Mouse (Mus musculus) spleen, postnatal 4 days (tissue): Measurements from ENCODE around the gene Gm20721.
A peak's percentile ranks its signal among the peaks of the same experiment; 100 is the strongest.
"Not testable (repeated sequence)": the region's sequence is repeated elsewhere in the genome, so short reads cannot be mapped to it uniquely, and the experiment has no call there.

Source experiments
- DNase-seq, 2 experiments: peaks; one replicate each; pipeline ENCODE4 v3.0.0; 2022; ENCODE audit warnings: low spot score in 2 of 2

Gene Gm20721

GRCm38 (mm10) chr2:174346612-174346998 is at the start of gene Gm20721:
Gm20721 (minus strand) TSS chr2:174346712.
- DNase-seq: no peak

- no peak for DNase-seq
Observed at GRCm38 (mm10) chr2:174393383-174393782, 46.9 kb upstream of the Gm20721 start.

GRCm38 (mm10) chr2:174392554-174392953 is 46.0 kb upstream of the Gm20721 start:
- no peak for DNase-seq

GRCm38 (mm10) chr2:174391936-174392335 is 45.4 kb upstream of the Gm20721 start:
- DNase-seq: no peak

- no peak for DNase-seq
Observed at GRCm38 (mm10) chr2:174381021-174381420, 34.5 kb upstream of the Gm20721 start.

GRCm38 (mm10) chr2:174366571-174366970 is 20.1 kb upstream of the Gm20721 start:
- DNase-seq: no peak

- DNase-seq: peak in 1 of 2 experiments; percentile 44
Observed at GRCm38 (mm10) chr2:174359656-174360055, 13.1 kb upstream of the Gm20721 start.

GRCm38 (mm10) chr2:174358516-174358915 is 12.0 kb upstream of the Gm20721 start:
- peak in 1 of 2 experiments; percentile 40 for DNase-seq

GRCm38 (mm10) chr2:174346999-174347668 is 622 bp upstream of the Gm20721 start:
- not testable (repeated sequence) for DNase-seq

- DNase-seq: no peak
Observed at GRCm38 (mm10) chr2:174344996-174345395, 1.5 kb downstream of the Gm20721 start.

GRCm38 (mm10) chr2:174344003-174344655 is 2.4 kb downstream of the Gm20721 start:
- peak in 1 of 2 experiments; percentile 60 for DNase-seq

- DNase-seq: no peak
Observed at GRCm38 (mm10) chr2:174343566-174343965, 2.9 kb downstream of the Gm20721 start.

GRCm38 (mm10) chr2:174342793-174343400 is 3.6 kb downstream of the Gm20721 start:
- peak in 1 of 2 experiments; percentile 53 for DNase-seq

- DNase-seq: peak in 1 of 2 experiments; percentile 52
Observed at GRCm38 (mm10) chr2:174340893-174341580, 5.5 kb downstream of the Gm20721 start.

GRCm38 (mm10) chr2:174340229-174340892 is 6.2 kb downstream of the Gm20721 start:
- peak in 1 of 2 experiments; percentile 58 for DNase-seq

GRCm38 (mm10) chr2:174339701-174340100 is 6.8 kb downstream of the Gm20721 start:
- DNase-seq: no peak

- no peak for DNase-seq
Observed at GRCm38 (mm10) chr2:174337275-174337674, 9.2 kb downstream of the Gm20721 start.

GRCm38 (mm10) chr2:174334415-174334814 is 12.1 kb downstream of the Gm20721 start:
- no peak for DNase-seq

GRCm38 (mm10) chr2:174333239-174333890 is 13.1 kb downstream of the Gm20721 start:
- no peak for DNase-seq

GRCm38 (mm10) chr2:174331282-174332030 is 15.1 kb downstream of the Gm20721 start:
- DNase-seq: no peak
